Mouse (Mus musculus) kidney, adult 2 months (tissue): ENCODE measurements around the gene R3hdm4.

Experiments used
- CTCF ChIP-seq: fragments of 200-500 bp; conservative IDR thresholded peaks from 2 replicates; pipeline ENCODE4 v1.5.1; 2011; ENCODE audit warnings: low read depth, mild to moderate bottlenecking, control low read depth, low read length, moderate library complexity, mixed read lengths; ENCODE audit not compliant: insufficient read depth, insufficient read length
- POLR2A ChIP-seq: fragments of 200-500 bp; IDR thresholded peaks from one replicate; pipeline ENCODE4 v1.6.1; 2011; ENCODE audit warnings: low read depth, low read length, control low read depth

GRCm38 (mm10) chr10:79929967-79930825, 9.2 kb upstream of the R3hdm4 start:
- TF ChIP-seq CTCF = no peak
- no peak for TF ChIP-seq POLR2A
